Mouse (Mus musculus) erythroblast, embryonic 14.5 days (primary cell): ENCODE data around the gene Zfp316.

Source experiments
- GATA1 ChIP-seq: IDR thresholded peaks from 2 replicates; pipeline ENCODE4 v1.6.1; 2012; ENCODE audit warnings: low read length, inconsistent platforms, mixed read lengths
- TAL1 ChIP-seq: IDR thresholded peaks from 3 replicates; pipeline ENCODE4 v1.6.1; 2012; ENCODE audit warnings: low read length, inconsistent platforms, mixed read lengths

DNA sequence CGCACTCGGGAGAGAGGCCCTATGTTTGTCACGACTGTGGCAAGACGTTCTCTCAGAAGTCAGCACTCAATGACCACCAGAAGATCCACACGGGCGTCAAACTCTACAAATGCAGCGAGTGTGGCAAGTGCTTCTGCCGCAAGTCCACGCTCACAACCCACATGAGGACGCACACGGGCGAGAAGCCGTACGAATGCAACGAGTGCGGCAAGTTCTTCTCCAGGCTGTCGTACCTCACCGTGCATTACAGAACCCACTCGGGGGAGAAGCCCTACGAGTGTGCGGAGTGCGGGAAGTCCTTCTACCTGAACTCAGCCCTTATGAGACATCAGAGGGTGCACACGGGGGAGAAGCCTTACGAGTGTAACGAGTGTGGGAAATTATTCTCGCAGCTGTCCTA, 24.9 kb downstream of the Zfp316 start:
- TF ChIP-seq GATA1 (no peak), TAL1 (no peak)
